Mouse (Mus musculus): ENCODE measurements at regions not wholly inside any gene's neighbourhood (a gene's known extent, or its start where the extent isn't known, plus 50 kb on each side); places are given as distances from the start of the nearest gene placed in this dataset.

- H3K27ac ChIP-seq (ENCODE audit: low read depth): no peak overlapping the region
- no peak overlapping the region for H3K4me2 ChIP-seq (ENCODE audit: low read depth, low read length)
- H3K27me3 ChIP-seq (ENCODE audit: insufficient read depth, low read length): no peaks in the 10 kb centered on the region
- DNase-seq: no peak
- H3K9me3 ChIP-seq (ENCODE audit: low read length): no peaks in the 10 kb centered on the region
- no peaks in the 10 kb centered on the region for H3K36me3 ChIP-seq (replicated peaks; ENCODE audit: insufficient read depth, low read length)
- H3K4me1 ChIP-seq (ENCODE audit: insufficient read depth): peaks cover 20% of the 10 kb centered on the region
- TF ChIP-seq CTCF (IDR thresholded peaks at IDR 0.05; ENCODE audit: low read depth) (no peak), EP300 (IDR thresholded peaks at IDR 0.05; ENCODE audit: low read depth) (no peak)
- H3K4me3 ChIP-seq (ENCODE audit: low read depth, low read length): no peak overlapping the region
- no peak overlapping the region for H3K9ac ChIP-seq (replicated peaks)
- 82% methylated on average over 5 of the region's 5 CpGs for WGBS (ENCODE audit: insufficient replicate concordance)
- ATAC-seq: no peak
Measured at GRCm38 (mm10) chr12:80034100-80034499, 78.7 kb downstream of the Zfp36l1 start.

GRCm38 (mm10) chr12:80032520-80032919 lies 80.3 kb downstream of the Zfp36l1 start:
- no peaks in the 10 kb centered on the region for H3K9me3 ChIP-seq (ENCODE audit: low read length)
- 65% methylated on average over 3 of the region's 3 CpGs for WGBS (ENCODE audit: insufficient replicate concordance)
- H3K9ac ChIP-seq (replicated peaks): no peak overlapping the region
- no peaks in the 10 kb centered on the region for H3K36me3 ChIP-seq (replicated peaks; ENCODE audit: insufficient read depth, low read length)
- TF ChIP-seq EP300 (IDR thresholded peaks at IDR 0.05; ENCODE audit: low read depth) (no peak), CTCF (IDR thresholded peaks at IDR 0.05; ENCODE audit: low read depth) (no peak)
- H3K4me1 ChIP-seq (ENCODE audit: insufficient read depth): peaks cover 20% of the 10 kb centered on the region
- no peak for DNase-seq
- no peaks in the 10 kb centered on the region for H3K27me3 ChIP-seq (ENCODE audit: insufficient read depth, low read length)
- H3K27ac ChIP-seq (ENCODE audit: low read depth): no peak overlapping the region
- ATAC-seq: no peak
- H3K4me3 ChIP-seq (ENCODE audit: low read depth, low read length): no peak overlapping the region
- H3K4me2 ChIP-seq (ENCODE audit: low read depth, low read length): no peak overlapping the region

- Histone ChIP-seq H3K4me2 (ENCODE audit: low read depth, low read length) (no peak overlapping the region), H3K9ac (replicated peaks) (no peak overlapping the region), H3K4me1 (ENCODE audit: insufficient read depth) (peaks cover 6% of the 10 kb centered on the region; the same call in 1 of the 2 replicates), H3K4me3 (ENCODE audit: low read depth, low read length) (no peak overlapping the region), H3K9me3 (ENCODE audit: low read length) (no peaks in the 10 kb centered on the region), H3K27me3 (ENCODE audit: insufficient read depth, low read length) (no peaks in the 10 kb centered on the region), H3K27ac (ENCODE audit: low read depth) (no peak overlapping the region), H3K36me3 (replicated peaks; ENCODE audit: insufficient read depth, low read length) (no peaks in the 10 kb centered on the region)
- DNase-seq: no peak
- no peak for TF ChIP-seq CTCF (IDR thresholded peaks at IDR 0.05; ENCODE audit: low read depth)
- TF ChIP-seq EP300 (IDR thresholded peaks at IDR 0.05; ENCODE audit: low read depth): no peak
- 71% methylated on average over 3 of the region's 3 CpGs for WGBS (ENCODE audit: insufficient replicate concordance)
- ATAC-seq: no peak
Measured at GRCm38 (mm10) chr12:80028301-80028700, 84.5 kb downstream of the Zfp36l1 start.

GRCm38 (mm10) chr12:80023107-80024078 lies 89.4 kb downstream of the Zfp36l1 start:
- Histone ChIP-seq H3K4me1 (ENCODE audit: insufficient read depth) (0 out of 2 replicates have a peak, but pooled peaks cover 3% of the 10 kb centered on the region), H3K27ac (ENCODE audit: low read depth) (no peak overlapping the region), H3K4me2 (ENCODE audit: low read depth, low read length) (0 out of 2 replicates have a peak overlapping the region, but pooled peaks have one; percentile 3), H3K27me3 (ENCODE audit: insufficient read depth, low read length) (no peaks in the 10 kb centered on the region), H3K36me3 (replicated peaks; ENCODE audit: insufficient read depth, low read length) (no peaks in the 10 kb centered on the region), H3K9ac (replicated peaks) (no peak overlapping the region), H3K9me3 (ENCODE audit: low read length) (no peaks in the 10 kb centered on the region), H3K4me3 (ENCODE audit: low read depth, low read length) (no peak overlapping the region)
- no peak for DNase-seq
- ATAC-seq: no peak
- no peak for TF ChIP-seq EP300 (IDR thresholded peaks at IDR 0.05; ENCODE audit: low read depth)
- no peak for TF ChIP-seq CTCF (IDR thresholded peaks at IDR 0.05; ENCODE audit: low read depth)
- WGBS (ENCODE audit: insufficient replicate concordance): 41% methylated on average over 18 of the region's 18 CpGs

GRCm38 (mm10) chr12:80022181-80023106 lies 90.4 kb downstream of the Zfp36l1 start:
- H3K4me3 ChIP-seq (ENCODE audit: low read depth, low read length): no peak overlapping the region
- TF ChIP-seq EP300 (IDR thresholded peaks at IDR 0.05; ENCODE audit: low read depth): no peak
- TF ChIP-seq CTCF (IDR thresholded peaks at IDR 0.05; ENCODE audit: low read depth): no peak

More at GRCm38 (mm10) chr12:80022181-80023106, 90.4 kb downstream of the Zfp36l1 start:
- ATAC-seq: no peak
- Histone ChIP-seq H3K27me3 (ENCODE audit: insufficient read depth, low read length) (no peaks in the 10 kb centered on the region), H3K4me2 (ENCODE audit: low read depth, low read length) (0 out of 2 replicates have a peak overlapping the region, but pooled peaks have one; percentile 3), H3K36me3 (replicated peaks; ENCODE audit: insufficient read depth, low read length) (no peaks in the 10 kb centered on the region), H3K9ac (replicated peaks) (no peak overlapping the region), H3K27ac (ENCODE audit: low read depth) (no peak overlapping the region), H3K4me1 (ENCODE audit: insufficient read depth) (0 out of 2 replicates have a peak, but pooled peaks cover 3% of the 10 kb centered on the region), H3K9me3 (ENCODE audit: low read length) (no peaks in the 10 kb centered on the region)
- WGBS (ENCODE audit: insufficient replicate concordance): 36% methylated on average over 18 of the region's 18 CpGs
- no peak for DNase-seq
